Mouse (Mus musculus) midbrain, embryonic 12.5 days (tissue): ENCODE data around the gene Dcbld1. TPM values are rescaled to one million over a fixed set of nuclear protein-coding genes. Genes with fewer than 3 reads are reported as not detected.

Experiments
- ATAC-seq: fragments of 200-750 bp; cut with Nextera tagmentation; 2 replicates; pipeline ENCODE4 v1.8.0; 2017; ENCODE audit warnings: low read depth, moderate TSS enrichment, moderate library complexity; ENCODE audit not compliant: low FRiP score
- H3K27ac ChIP-seq: fragments of 300-500 bp; sonication (generic); replicated peaks from 2 replicates; pipeline ENCODE4 v1.5.1; 2016; ENCODE audit warnings: mild to moderate bottlenecking
- H3K27me3 ChIP-seq: fragments of 300-500 bp; sonication (generic); 2 replicates; pipeline ENCODE4 v1.6.1; 2016; ENCODE audit warnings: mild to moderate bottlenecking
- H3K36me3 ChIP-seq: fragments of 300-500 bp; sonication (generic); 2 replicates; pipeline ENCODE4 v1.6.1; 2016
- H3K4me1 ChIP-seq: fragments of 300-500 bp; sonication (generic); 2 replicates; pipeline ENCODE4 v1.6.1; 2016
- H3K4me2 ChIP-seq: fragments of 300-500 bp; sonication (generic); replicated peaks from 2 replicates; pipeline ENCODE4 v1.6.1; 2016; ENCODE audit warnings: mild to moderate bottlenecking, moderate library complexity
- H3K4me3 ChIP-seq: fragments of 300-500 bp; sonication (generic); 2 replicates; pipeline ENCODE4 v1.5.1; 2016; ENCODE audit warnings: mild to moderate bottlenecking
- H3K9ac ChIP-seq: fragments of 300-500 bp; sonication (generic); replicated peaks from 2 replicates; pipeline ENCODE4 v1.6.1; 2016; ENCODE audit warnings: mild to moderate bottlenecking, moderate library complexity
- H3K9me3 ChIP-seq: fragments of 300-500 bp; sonication (generic); 2 replicates; pipeline ENCODE4 v1.6.1; 2016; ENCODE audit warnings: mild to moderate bottlenecking
- WGBS: fragments of 180-500 bp; shearing (Covaris S2); methylation state at CpG from one replicate; pipeline ENCODE4 v1.1.7; 2016; 5-methylcytosine and 5-hydroxymethylcytosine counted together
- polyA plus RNA-seq: library from polyadenylated mRNA; unstranded; fragments of >200 nt; fragmentation: Nextera tagmentation; extraction: Ambion mirVana; gene quantifications from 2 replicates; pipeline ENCODE4 v1.2.1, GENCODE M21; 2016

The Dcbld1 gene
- polyA plus RNA-seq, 1 experiment from 2014 or later = 21.0 TPM

DNA sequence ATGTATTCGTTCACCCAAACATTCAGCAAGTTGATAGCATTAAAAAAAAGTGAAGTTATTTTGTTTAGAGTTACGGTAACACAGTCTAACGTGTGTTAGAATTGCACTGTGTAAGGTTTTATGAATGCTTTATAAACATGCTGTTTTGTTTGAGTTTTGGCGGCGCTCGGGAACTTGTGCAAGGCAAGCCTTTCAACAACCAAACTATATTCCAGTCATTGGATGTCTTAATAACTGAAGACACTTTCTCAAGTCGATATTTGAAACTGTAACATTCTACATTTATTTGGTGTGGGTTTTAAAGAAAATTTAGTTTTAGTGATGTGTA lies 1.2 kb downstream of the Dcbld1 start:
- Histone ChIP-seq H3K9ac (peak overlapping the region; percentile 89), H3K27me3 (peaks cover 7% of the 10 kb centered on the region), H3K36me3 (no peaks in the 10 kb centered on the region), H3K4me3 (peak overlapping the region; percentile 81), H3K4me1 (peaks cover 13% of the 10 kb centered on the region; the same call in 1 of the 2 replicates), H3K4me2 (peak overlapping the region; percentile 80), H3K27ac (no peak overlapping the region), H3K9me3 (no peaks in the 10 kb centered on the region)
- no peak for ATAC-seq
- WGBS = 19% methylated on average over 7 of the region's 7 CpGs

GRCm38 (mm10) chr10:52235461-52235860 lies 2.0 kb downstream of the Dcbld1 start:
- 88% methylated on average over 5 of the region's 5 CpGs for WGBS
- Histone ChIP-seq H3K4me1 (peaks cover 13% of the 10 kb centered on the region; the same call in 1 of the 2 replicates), H3K4me3 (no peak overlapping the region), H3K4me2 (peak overlapping the region; percentile 80), H3K36me3 (no peaks in the 10 kb centered on the region), H3K9ac (no peak overlapping the region), H3K27me3 (peaks cover 7% of the 10 kb centered on the region), H3K27ac (no peak overlapping the region), H3K9me3 (no peaks in the 10 kb centered on the region)
- ATAC-seq = no peak

DNA sequence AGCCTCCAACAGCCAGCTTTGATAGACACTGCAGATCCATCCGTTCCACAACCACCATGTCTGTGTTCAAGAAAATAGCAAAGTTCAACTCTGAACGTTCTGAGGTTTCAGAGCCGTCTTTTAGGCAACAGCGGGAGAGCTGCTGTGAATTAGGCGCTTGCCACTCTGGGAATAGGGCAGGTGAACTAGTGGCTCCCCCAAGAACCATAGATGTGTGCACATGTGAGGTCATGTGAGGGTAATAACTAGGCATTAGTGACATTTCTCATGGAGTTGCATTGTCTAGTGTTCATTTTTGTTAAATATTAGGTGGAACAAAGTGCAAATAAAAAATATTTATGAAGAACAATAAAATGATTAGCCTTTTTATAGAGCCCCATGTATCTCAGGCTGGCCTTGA lies 8.6 kb downstream of the Dcbld1 start:
- H3K36me3 ChIP-seq = no peaks in the 10 kb centered on the region
- no peak overlapping the region for H3K27ac ChIP-seq
- 93% methylated on average over 5 of the region's 5 CpGs for WGBS
- no peaks in the 10 kb centered on the region for H3K27me3 ChIP-seq
- no peak for ATAC-seq
- H3K4me1 ChIP-seq = peaks cover 3% of the 10 kb centered on the region; the same call in 1 of the 2 replicates
- H3K9ac ChIP-seq = no peak overlapping the region
- no peaks in the 10 kb centered on the region for H3K9me3 ChIP-seq
- H3K4me3 ChIP-seq = no peak overlapping the region
- H3K4me2 ChIP-seq = no peak overlapping the region

GRCm38 (mm10) chr10:52242680-52243323 lies 9.4 kb downstream of the Dcbld1 start:
- Histone ChIP-seq H3K27me3 (no peaks in the 10 kb centered on the region), H3K4me3 (no peak overlapping the region), H3K4me1 (peaks cover 3% of the 10 kb centered on the region; the same call in 1 of the 2 replicates), H3K9me3 (no peaks in the 10 kb centered on the region), H3K9ac (no peak overlapping the region), H3K27ac (no peak overlapping the region), H3K36me3 (no peaks in the 10 kb centered on the region), H3K4me2 (no peak overlapping the region)
- no peak for ATAC-seq
- 64% methylated on average over 7 of the region's 7 CpGs for WGBS

- Histone ChIP-seq H3K36me3 (no peaks in the 10 kb centered on the region), H3K4me1 (peaks cover 3% of the 10 kb centered on the region; the same call in 1 of the 2 replicates), H3K9ac (no peak overlapping the region), H3K27me3 (no peaks in the 10 kb centered on the region), H3K27ac (no peak overlapping the region), H3K4me3 (no peak overlapping the region), H3K9me3 (no peaks in the 10 kb centered on the region), H3K4me2 (no peak overlapping the region)
- ATAC-seq = no peak
- 42% methylated on average over 3 of the region's 3 CpGs for WGBS
Measured at GRCm38 (mm10) chr10:52246207-52246606, 12.8 kb downstream of the Dcbld1 start.

- Histone ChIP-seq H3K27me3 (no peaks in the 10 kb centered on the region), H3K36me3 (no peaks in the 10 kb centered on the region), H3K4me1 (no peaks in the 10 kb centered on the region), H3K4me3 (no peak overlapping the region), H3K9me3 (no peaks in the 10 kb centered on the region), H3K4me2 (no peak overlapping the region), H3K27ac (no peak overlapping the region), H3K9ac (no peak overlapping the region)
- ATAC-seq = no peak
- WGBS = 85% methylated on average over 1 of the region's 1 CpGs
Measured at GRCm38 (mm10) chr10:52252240-52252639, 18.8 kb downstream of the Dcbld1 start.

- Histone ChIP-seq H3K4me2 (no peak overlapping the region), H3K9ac (no peak overlapping the region), H3K27me3 (no peaks in the 10 kb centered on the region), H3K4me3 (no peak overlapping the region), H3K4me1 (no peaks in the 10 kb centered on the region), H3K27ac (no peak overlapping the region), H3K9me3 (no peaks in the 10 kb centered on the region), H3K36me3 (no peaks in the 10 kb centered on the region)
- 86% methylated on average over 11 of the region's 11 CpGs for WGBS
- no peak for ATAC-seq
Measured at GRCm38 (mm10) chr10:52253426-52253825, 20.0 kb downstream of the Dcbld1 start.

DNA sequence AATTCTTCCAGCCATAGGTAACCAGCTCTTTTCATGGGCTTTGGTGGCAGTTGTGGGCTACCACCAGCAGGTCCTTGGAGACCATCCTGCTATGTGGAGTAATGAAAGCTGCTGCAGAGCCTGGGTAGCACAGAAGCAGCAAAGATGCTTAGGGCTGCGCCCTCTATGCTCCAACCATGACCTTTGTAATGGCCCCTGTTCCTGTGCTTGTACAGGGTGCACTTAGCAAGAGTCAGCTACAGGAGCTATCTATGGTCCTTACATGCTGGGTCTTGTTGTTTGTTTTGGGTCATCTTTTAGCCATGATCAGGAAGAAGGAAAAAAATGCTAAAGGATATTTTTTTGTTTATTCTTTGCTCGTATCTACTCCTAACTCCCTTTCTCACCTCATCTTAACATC lies 24.3 kb downstream of the Dcbld1 start:
- H3K9me3 ChIP-seq = no peaks in the 10 kb centered on the region
- H3K4me1 ChIP-seq = no peaks in the 10 kb centered on the region
- ATAC-seq = no peak

DNA sequence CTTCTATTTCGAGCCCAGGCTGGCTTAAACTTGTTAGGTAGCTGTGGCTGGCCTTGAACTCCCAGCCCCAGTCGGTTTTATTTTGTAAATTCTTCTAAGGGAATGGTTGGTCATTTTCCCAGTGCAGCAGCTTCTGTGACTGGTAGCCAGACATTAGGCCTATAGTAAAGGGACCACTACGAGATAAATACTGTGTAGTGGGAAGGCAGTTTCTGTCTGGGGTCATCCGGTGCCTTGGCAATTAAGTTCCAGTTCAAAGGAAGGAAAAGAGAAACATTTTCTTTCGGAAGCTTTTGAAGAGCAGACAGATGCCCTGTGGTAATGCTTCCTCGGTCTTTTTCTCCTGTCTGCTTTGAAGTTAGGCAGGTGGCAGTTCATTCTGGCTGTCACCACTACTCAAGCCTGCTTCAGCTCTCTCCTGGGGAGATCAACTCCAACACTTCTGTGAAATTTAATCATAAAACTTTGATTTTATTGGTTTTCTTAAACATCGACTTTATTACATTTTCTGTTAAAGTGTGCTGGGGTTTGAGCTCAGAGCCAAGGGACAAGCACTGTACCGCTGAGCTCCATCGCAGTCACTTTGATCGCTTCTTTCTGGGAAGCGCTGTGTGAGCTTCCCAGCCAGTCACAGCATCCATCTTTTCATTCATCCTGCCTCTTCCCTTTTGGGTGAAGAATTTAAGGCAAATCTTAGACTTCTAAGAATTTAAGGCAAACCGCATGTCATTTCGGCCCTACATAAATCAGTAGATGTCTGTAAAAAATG lies 24.9 kb downstream of the Dcbld1 start:
- no peak overlapping the region for H3K4me3 ChIP-seq
- WGBS = 62% methylated on average over 13 of the region's 13 CpGs
- no peak overlapping the region for H3K4me2 ChIP-seq
- ATAC-seq = no peak
- no peaks in the 10 kb centered on the region for H3K27me3 ChIP-seq
- no peaks in the 10 kb centered on the region for H3K36me3 ChIP-seq
- no peak overlapping the region for H3K27ac ChIP-seq
- no peaks in the 10 kb centered on the region for H3K4me1 ChIP-seq
- no peaks in the 10 kb centered on the region for H3K9me3 ChIP-seq
- no peak overlapping the region for H3K9ac ChIP-seq

More for the DNA sequence above, 24.3 kb downstream of the Dcbld1 start:
- Histone ChIP-seq H3K27me3 (no peaks in the 10 kb centered on the region), H3K4me2 (no peak overlapping the region), H3K27ac (no peak overlapping the region), H3K4me3 (no peak overlapping the region), H3K9ac (no peak overlapping the region), H3K36me3 (no peaks in the 10 kb centered on the region)
- 79% methylated on average over 2 of the region's 2 CpGs for WGBS

GRCm38 (mm10) chr10:52260209-52260608 lies 26.8 kb downstream of the Dcbld1 start:
- H3K36me3 ChIP-seq = peaks cover 7% of the 10 kb centered on the region; the same call in 1 of the 2 replicates
- no peaks in the 10 kb centered on the region for H3K27me3 ChIP-seq

DNA sequence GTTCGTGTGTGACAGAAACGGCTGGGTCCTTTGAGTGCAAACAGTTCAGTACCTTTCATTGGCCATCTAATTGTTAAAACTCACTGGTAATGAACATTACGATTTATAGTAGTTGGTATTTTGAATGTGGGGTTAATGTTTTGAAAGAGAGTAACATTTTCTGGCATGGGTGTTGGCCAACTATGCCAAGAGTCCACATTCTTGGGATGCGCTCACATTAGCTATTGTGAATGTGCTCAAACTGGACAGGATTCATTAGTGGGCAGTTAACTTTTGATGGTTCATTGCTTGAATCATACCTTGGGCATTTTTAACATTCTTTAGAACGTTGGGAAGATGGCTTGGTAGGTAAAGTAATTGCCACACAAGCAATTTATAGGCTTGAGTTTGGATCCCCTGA lies 30.7 kb downstream of the Dcbld1 start:
- Histone ChIP-seq H3K27me3 (no peaks in the 10 kb centered on the region), H3K36me3 (peaks cover 9% of the 10 kb centered on the region; the same call in 1 of the 2 replicates), H3K9me3 (no peaks in the 10 kb centered on the region), H3K4me3 (no peak overlapping the region), H3K27ac (no peak overlapping the region), H3K4me1 (no peaks in the 10 kb centered on the region), H3K4me2 (no peak overlapping the region), H3K9ac (no peak overlapping the region)
- WGBS = 93% methylated on average over 5 of the region's 5 CpGs
- ATAC-seq = no peak

More at GRCm38 (mm10) chr10:52260209-52260608, 26.8 kb downstream of the Dcbld1 start:
- ATAC-seq = no peak
- Histone ChIP-seq H3K4me3 (no peak overlapping the region), H3K4me2 (no peak overlapping the region), H3K4me1 (no peaks in the 10 kb centered on the region), H3K9ac (no peak overlapping the region), H3K27ac (no peak overlapping the region), H3K9me3 (no peaks in the 10 kb centered on the region)
- WGBS = 96% methylated on average over 4 of the region's 4 CpGs

- no peak overlapping the region for H3K4me3 ChIP-seq
- WGBS = 96% methylated on average over 5 of the region's 5 CpGs
- no peak overlapping the region for H3K9ac ChIP-seq
- peaks cover 9% of the 10 kb centered on the region; the same call in 1 of the 2 replicates for H3K4me1 ChIP-seq
- no peak for ATAC-seq
- H3K36me3 ChIP-seq = peaks cover 9% of the 10 kb centered on the region; the same call in 1 of the 2 replicates
- H3K9me3 ChIP-seq = no peaks in the 10 kb centered on the region
- no peak overlapping the region for H3K27ac ChIP-seq
- H3K27me3 ChIP-seq = no peaks in the 10 kb centered on the region
- H3K4me2 ChIP-seq = no peak overlapping the region
Measured at GRCm38 (mm10) chr10:52268879-52269278, 35.5 kb downstream of the Dcbld1 start.
